28 mouse cellular contexts compared by ENCODE assay signal in genomic region chr3:38187406-38187896, GRCm38 (mm10).
DNase-seq lines count a peak whose midpoint lies in the region; ATAC-seq and TF ChIP-seq lines count a peak whose summit lies in the region.
"Had no signal": no experiment of that assay in that cellular context is flagged by ENCODE, and none has a peak within 500 bp of the region (broad histone marks: within the 10 kb centered on the region; RNA-seq: fewer than 3 reads in every experiment).

No protein-coding gene starts in this region.

- DNase-seq in liver, adult 2 months (ENCODE audit: extremely low read depth, low read depth, low spot score), result peak; percentile 18
- DNase-seq in liver, postnatal 0 days, result no peak
- DNase-seq in kidney, postnatal 36 days, result no peak
- DNase-seq: adrenal gland, adult 8-10 months; adrenal gland, postnatal 14 days; adrenal gland, postnatal 36 days; B cell, adult 2 months; cerebellum, adult 11-12 months; cerebellum, adult 2 months; cerebellum, adult 9-10 months; cerebellum, postnatal 10 days; cerebellum, postnatal 25 days; embryo, embryonic 11 days; forebrain, postnatal 0 days had no signal

- H3K27ac ChIP-seq in liver, adult 2 months (replicated peaks; ENCODE audit: insufficient read depth, low read depth, low read length), result no peak overlapping the region
- H3K27ac ChIP-seq in liver, postnatal 0 days (ENCODE audit: low read depth), result no peak overlapping the region
- no peak overlapping the region for H3K27ac ChIP-seq in forebrain, embryonic 15.5 days (replicated peaks)
- no peak overlapping the region for H3K27ac ChIP-seq in liver, embryonic 12.5 days
- H3K27ac ChIP-seq: embryonic facial prominence, embryonic 13.5 days; embryonic facial prominence, embryonic 15.5 days; forebrain, embryonic 10.5 days; forebrain, embryonic 12.5 days had no signal

- no peak for ATAC-seq in liver, postnatal 0 days
- ATAC-seq in common myeloid progenitor, adult 5-6 weeks (replicated peaks; ENCODE audit: low read depth, poor library complexity, severe bottlenecking), result 0 out of 2 replicates have a peak, but pooled peaks have one; percentile 45
- peak; percentile 30; the same call in 1 of the 2 replicates for ATAC-seq in megakaryocyte, adult 5-6 weeks (ENCODE audit: poor library complexity, severe bottlenecking)
- ATAC-seq in megakaryocyte progenitor cell, adult 5-6 weeks (replicated peaks; ENCODE audit: poor library complexity), result peak; percentile 57; the same call in 1 of the 2 replicates
- ATAC-seq in forebrain, embryonic 15.5 days (replicated peaks), result no peak
- no peak for ATAC-seq in liver, embryonic 12.5 days
- ATAC-seq: activated CD4-positive, CD25-positive, alpha-beta regulatory T cell, adult 4 months; CD4-positive, CD25-positive, alpha-beta regulatory T cell, adult 4 months; forebrain, embryonic 14.5 days; forebrain, postnatal 0 days; Patski had no signal

- no peak for TF ChIP-seq POLR2A in liver, adult 2 months (IDR thresholded peaks at IDR 0.05; ENCODE audit: extremely low read depth, insufficient read depth, low read length)

- no peak overlapping the region for H3K4me3 ChIP-seq in liver, adult 2 months (ENCODE audit: insufficient read depth, low read depth, low read length)
- H3K4me3 ChIP-seq in liver, postnatal 0 days (ENCODE audit: low read depth, low read length), result no peak overlapping the region
- H3K4me3 ChIP-seq in forebrain, embryonic 15.5 days, result no peak overlapping the region
- H3K4me3 ChIP-seq in liver, embryonic 12.5 days, result no peak overlapping the region
- H3K4me3 ChIP-seq: embryonic facial prominence, embryonic 13.5 days; embryonic facial prominence, embryonic 15.5 days; erythroblast, embryonic 14.5 days; forebrain, embryonic 10.5 days; forebrain, embryonic 12.5 days had no signal

- H3K4me1 ChIP-seq in liver, adult 2 months (ENCODE audit: control insufficient read depth, insufficient read depth, low read length), result no peaks in the 10 kb centered on the region
- H3K4me1 ChIP-seq in liver, postnatal 0 days (ENCODE audit: insufficient read depth), result no peaks in the 10 kb centered on the region
- no peaks in the 10 kb centered on the region for H3K4me1 ChIP-seq in forebrain, embryonic 15.5 days
- H3K4me1 ChIP-seq in liver, embryonic 12.5 days, result no peaks in the 10 kb centered on the region; the same call in 1 of the 2 replicates
- H3K4me1 ChIP-seq: embryonic facial prominence, embryonic 13.5 days; embryonic facial prominence, embryonic 15.5 days; forebrain, embryonic 10.5 days; forebrain, embryonic 12.5 days had no signal

- TF ChIP-seq EP300 in liver, postnatal 0 days (IDR thresholded peaks at IDR 0.05; ENCODE audit: low read depth), result no peak

- H3K9ac ChIP-seq in liver, adult 2 months (ENCODE audit: low read depth, low read length), result no peak overlapping the region
- H3K9ac ChIP-seq in liver, postnatal 0 days (replicated peaks), result no peak overlapping the region
- H3K9ac ChIP-seq in forebrain, embryonic 15.5 days (replicated peaks), result no peak overlapping the region
- no peak overlapping the region for H3K9ac ChIP-seq in liver, embryonic 12.5 days
- H3K9ac ChIP-seq: embryonic facial prominence, embryonic 13.5 days; embryonic facial prominence, embryonic 15.5 days; forebrain, embryonic 12.5 days; forebrain, postnatal 0 days had no signal

- H3K4me2 ChIP-seq in liver, postnatal 0 days (ENCODE audit: low read depth, low read length), result no peak overlapping the region
- no peak overlapping the region for H3K4me2 ChIP-seq in forebrain, embryonic 15.5 days (replicated peaks)
- no peak overlapping the region for H3K4me2 ChIP-seq in liver, embryonic 12.5 days
- H3K4me2 ChIP-seq: embryonic facial prominence, embryonic 13.5 days; embryonic facial prominence, embryonic 15.5 days; forebrain, embryonic 12.5 days had no signal

- no peaks in the 10 kb centered on the region for H3K36me3 ChIP-seq in liver, adult 2 months (ENCODE audit: control insufficient read depth, insufficient read depth, low read length)
- no peaks in the 10 kb centered on the region for H3K36me3 ChIP-seq in liver, postnatal 0 days (replicated peaks; ENCODE audit: insufficient read depth, low read length)
- no peaks in the 10 kb centered on the region for H3K36me3 ChIP-seq in forebrain, embryonic 15.5 days
- H3K36me3 ChIP-seq in liver, embryonic 12.5 days, result no peaks in the 10 kb centered on the region
- H3K36me3 ChIP-seq: embryonic facial prominence, embryonic 13.5 days; embryonic facial prominence, embryonic 15.5 days; forebrain, embryonic 10.5 days; forebrain, embryonic 12.5 days had no signal

- no peaks in the 10 kb centered on the region for H3K27me3 ChIP-seq in liver, adult 2 months (ENCODE audit: control insufficient read depth, insufficient read depth, low read length)
- H3K27me3 ChIP-seq in liver, postnatal 0 days (ENCODE audit: insufficient read depth, low read length), result no peaks in the 10 kb centered on the region
- H3K27me3 ChIP-seq in forebrain, embryonic 15.5 days, result no peaks in the 10 kb centered on the region
- no peaks in the 10 kb centered on the region for H3K27me3 ChIP-seq in liver, embryonic 12.5 days (replicated peaks)
- H3K27me3 ChIP-seq: embryonic facial prominence, embryonic 13.5 days; embryonic facial prominence, embryonic 15.5 days; forebrain, embryonic 12.5 days had no signal

- H3K9me3 ChIP-seq in liver, postnatal 0 days (ENCODE audit: low read length), result no peaks in the 10 kb centered on the region
- H3K9me3 ChIP-seq in forebrain, embryonic 15.5 days, result no peaks in the 10 kb centered on the region
- no peaks in the 10 kb centered on the region for H3K9me3 ChIP-seq in liver, embryonic 12.5 days (replicated peaks)
- H3K9me3 ChIP-seq: embryonic facial prominence, embryonic 13.5 days; embryonic facial prominence, embryonic 15.5 days; forebrain, embryonic 10.5 days; forebrain, embryonic 12.5 days had no signal

- H3K79me2 ChIP-seq in liver, adult 2 months (ENCODE audit: control insufficient read depth, insufficient read depth, low read length), result no peaks in the 10 kb centered on the region

- 86% methylated on average over 3 of the region's 3 CpGs for WGBS in liver, adult 2 months
- 80% methylated on average over 3 of the region's 3 CpGs for WGBS in liver, postnatal 0 days (ENCODE audit: insufficient replicate concordance)
- 92% methylated on average over 3 of the region's 3 CpGs for WGBS in forebrain, embryonic 15.5 days
- 66% methylated on average over 3 of the region's 3 CpGs for WGBS in liver, embryonic 12.5 days (ENCODE audit: insufficient replicate concordance)

- TF ChIP-seq CTCF in liver, adult 2 months (IDR thresholded peaks at IDR 0.05; ENCODE audit: low read depth, low read length), result no peak
- no peak for TF ChIP-seq CTCF in liver, postnatal 0 days (IDR thresholded peaks at IDR 0.05; ENCODE audit: low read depth)

Comparison
In these comparisons a context has a peak if more than half of its experiments do, and no peak if none do; other contexts are left out.
1. ATAC-seq: peak in common myeloid progenitor, adult 5-6 weeks (single experiment), megakaryocyte, adult 5-6 weeks (single experiment) and megakaryocyte progenitor cell, adult 5-6 weeks (single experiment); none in liver, postnatal 0 days (single experiment), forebrain, embryonic 15.5 days (single experiment) and liver, embryonic 12.5 days (single experiment).